Mouse (Mus musculus): ENCODE data around the gene Timm44.

The Timm44 gene

GRCm38 (mm10) chr8:4237814-4238433, 37.8 kb downstream of the Timm44 start:
- no peak for DNase-seq (ENCODE audit: low spot score)

GRCm38 (mm10) chr8:4230612-4231351, 44.9 kb downstream of the Timm44 start:
- DNase-seq (ENCODE audit: low spot score) = no peak

- no peak for DNase-seq (ENCODE audit: low spot score)
Measured at GRCm38 (mm10) chr8:4229784-4230183, 45.9 kb downstream of the Timm44 start.

GRCm38 (mm10) chr8:4227919-4228318, 47.8 kb downstream of the Timm44 start:
- no peak for DNase-seq (ENCODE audit: low spot score)

GRCm38 (mm10) chr8:4226739-4227347, 48.9 kb downstream of the Timm44 start, which contains the start of gene Lrrc8e:
TSS of gene Lrrc8e (plus strand) at chr8:4226827.
- no peak for DNase-seq (ENCODE audit: low spot score)

GRCm38 (mm10) chr8:4226323-4226722, 49.4 kb downstream of the Timm44 start:
- DNase-seq (ENCODE audit: low spot score) = no peak

GRCm38 (mm10) chr8:4222059-4222458, 53.7 kb downstream of the Timm44 start:
- DNase-seq (ENCODE audit: low spot score) = no peak

- no peak for DNase-seq (ENCODE audit: low spot score)
Measured at GRCm38 (mm10) chr8:4219617-4220016, 56.1 kb downstream of the Timm44 start.

GRCm38 (mm10) chr8:4216791-4217621, 58.7 kb downstream of the Timm44 start, which contains the start of gene Prr36:
TSS of gene Prr36 (minus strand) at chr8:4217459.
- DNase-seq (ENCODE audit: low spot score) = peak; percentile 18

- no peak for DNase-seq (ENCODE audit: low spot score)
Measured at GRCm38 (mm10) chr8:4216296-4216695, 59.4 kb downstream of the Timm44 start.

GRCm38 (mm10) chr8:4214006-4214980, 61.4 kb downstream of the Timm44 start:
- peak; percentile 46 for DNase-seq (ENCODE audit: low spot score)

GRCm38 (mm10) chr8:4213210-4214005, 62.3 kb downstream of the Timm44 start:
- peak; percentile 66 for DNase-seq (ENCODE audit: low spot score)

- peak; percentile 23 for DNase-seq (ENCODE audit: low spot score)
Measured at GRCm38 (mm10) chr8:4212809-4213209, 62.9 kb downstream of the Timm44 start.

- DNase-seq (ENCODE audit: low spot score) = no peak
Measured at GRCm38 (mm10) chr8:4211097-4211496, 64.6 kb downstream of the Timm44 start.

All from testis, postnatal 14 days (tissue).